Mouse (Mus musculus) lung, adult 2 months (tissue): ENCODE measurements around the gene Fam213b.

Source experiments
- CTCF ChIP-seq: fragments of 200-500 bp; IDR thresholded peaks from 2 replicates; pipeline ENCODE4 v1.5.1; 2011; ENCODE audit warnings: mild to moderate bottlenecking, low read length, control low read depth; ENCODE audit not compliant: insufficient read depth
- POLR2A ChIP-seq: fragments of 200-500 bp; IDR thresholded peaks from 2 replicates; pipeline ENCODE4 v1.6.1; 2011; ENCODE audit warnings: low read depth, mild to moderate bottlenecking, control low read depth, low read length, borderline replicate concordance; ENCODE audit errors: extremely low read depth

DNA sequence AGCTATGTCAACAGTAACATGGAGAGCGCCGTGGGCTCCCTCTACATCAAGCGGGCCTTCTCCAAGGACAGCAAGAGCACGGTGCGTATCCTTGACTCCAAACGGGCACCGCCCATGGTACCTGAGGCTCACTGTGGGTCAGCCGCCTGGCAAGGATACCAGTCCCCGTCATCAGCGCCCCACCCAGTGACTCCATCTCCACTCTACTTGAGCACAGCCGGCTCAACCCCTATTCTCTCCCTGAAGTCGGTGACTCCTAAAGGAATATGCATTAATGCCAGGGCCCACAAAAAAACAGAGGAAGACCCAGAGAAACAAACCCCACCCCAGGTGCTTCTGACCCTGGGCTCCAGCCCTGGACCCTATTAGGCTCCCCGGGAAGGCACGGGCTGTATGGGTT lies 8.0 kb downstream of the Fam213b start:
- TF ChIP-seq POLR2A: no peak
- TF ChIP-seq CTCF: no peak
